Mouse (Mus musculus): ENCODE measurements around the gene Sart3. TPM values are rescaled to one million over a fixed set of nuclear protein-coding genes. Genes with fewer than 3 reads are reported as not detected.

The Sart3 gene
- polyA plus RNA-seq, 1 experiment from 2014 or later: 63.9 TPM

DNA sequence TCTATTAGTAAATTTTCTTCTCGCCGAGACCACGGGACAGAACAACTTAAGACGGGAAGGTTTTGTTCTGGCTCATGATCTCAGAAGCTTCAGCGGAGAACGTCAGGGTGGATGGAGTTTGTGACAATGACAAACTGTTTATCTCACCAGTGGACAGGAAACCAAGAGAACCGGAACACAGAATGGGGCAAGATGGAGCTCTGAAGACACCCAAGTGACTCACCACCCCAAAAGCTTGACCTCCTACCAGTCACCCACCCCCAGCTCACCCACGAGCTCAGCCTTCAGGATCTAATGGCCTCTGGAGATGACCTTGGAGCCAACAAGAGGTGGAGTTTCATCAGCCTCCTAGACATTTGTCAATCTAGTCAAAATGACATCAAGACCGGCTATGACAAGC, 33.0 kb upstream of the Sart3 start:
- 86% methylated on average over 9 of the region's 9 CpGs for WGBS
- no peak overlapping the region for H3K4me3 ChIP-seq
- peaks cover 20% of the 10 kb centered on the region for H3K4me1 ChIP-seq
- no peaks in the 10 kb centered on the region for H3K9me3 ChIP-seq
- H3K27ac ChIP-seq: no peak overlapping the region
- DNase-seq (ENCODE audit: low spot score): no peak
- H3K27me3 ChIP-seq (ENCODE audit: insufficient read depth, poor library complexity, severe bottlenecking): peaks cover 3% of the 10 kb centered on the region; the same call in 1 of the 2 replicates
- no peaks in the 10 kb centered on the region for H3K36me3 ChIP-seq

DNA sequence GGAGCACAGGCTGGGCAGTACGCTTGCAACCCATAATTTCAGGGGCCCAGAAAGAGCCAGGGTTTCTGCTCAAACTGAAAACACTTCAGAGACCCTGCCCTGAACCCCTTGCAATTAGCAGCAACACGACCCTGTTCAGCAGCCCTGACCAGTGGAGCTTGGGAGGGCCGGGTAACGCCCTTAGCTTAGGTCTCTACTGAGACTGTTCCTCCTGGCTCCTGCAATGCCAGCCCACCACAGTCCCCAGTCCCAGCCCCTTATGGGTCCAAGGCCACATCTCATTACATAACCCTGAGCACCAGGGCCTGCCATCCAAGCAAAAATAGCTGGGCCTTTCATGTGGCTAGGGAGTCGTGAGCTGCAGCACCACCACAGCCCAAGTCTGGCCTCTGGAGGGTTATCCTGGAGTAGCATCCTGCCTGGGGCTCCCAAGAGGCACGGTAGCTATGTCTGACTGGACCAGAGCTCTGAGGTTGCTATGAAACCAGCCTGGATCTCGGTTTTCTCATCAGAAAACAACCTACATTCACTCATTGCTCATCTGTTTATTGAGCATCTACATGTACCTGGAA, 32.2 kb upstream of the Sart3 start:
- Histone ChIP-seq H3K27me3 (ENCODE audit: insufficient read depth, poor library complexity, severe bottlenecking) (peaks cover 5% of the 10 kb centered on the region; the same call in 1 of the 2 replicates), H3K4me3 (no peak overlapping the region), H3K9me3 (no peaks in the 10 kb centered on the region), H3K36me3 (no peaks in the 10 kb centered on the region), H3K4me1 (peaks cover 27% of the 10 kb centered on the region), H3K27ac (no peak overlapping the region)
- no peak for DNase-seq (ENCODE audit: low spot score)
- 51% methylated on average over 7 of the region's 7 CpGs for WGBS

DNA sequence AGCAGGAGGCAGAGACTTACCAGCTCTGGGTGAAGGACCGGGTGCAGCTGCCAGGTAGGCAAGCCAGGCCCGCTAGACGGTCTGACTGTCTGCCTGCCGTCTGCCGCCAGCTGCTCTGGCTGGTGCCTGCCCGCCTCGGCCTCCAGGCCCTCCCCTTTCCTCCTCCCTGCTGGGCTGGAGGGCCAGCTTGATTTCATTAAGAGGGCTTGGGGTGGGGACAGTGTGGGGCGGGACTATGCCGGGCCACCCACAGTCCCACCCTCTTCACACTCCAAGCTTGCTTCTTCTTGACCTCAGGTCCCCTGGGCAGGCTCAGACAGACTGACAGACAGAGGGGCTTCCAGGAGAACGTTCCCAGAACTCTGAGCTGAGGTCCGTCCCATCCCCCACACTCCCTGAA, 28.0 kb upstream of the Sart3 start, which contains the start of gene Tmem119:
Tmem119 (minus strand) TSS at position 237 of the 400 bp plus-strand sequence.
- H3K4me3 ChIP-seq: peak within 1 kb of the TSS; percentile 51
- no peaks in the 10 kb centered on the region for H3K9me3 ChIP-seq
- peaks cover 38% of the 10 kb centered on the region for H3K4me1 ChIP-seq
- WGBS: 0% methylated on average over 11 of the region's 11 CpGs
- H3K36me3 ChIP-seq: peaks cover under 1% of the 10 kb centered on the region; the same call in 1 of the 2 replicates
- peaks cover 36% of the 10 kb centered on the region for H3K27me3 ChIP-seq (ENCODE audit: insufficient read depth, poor library complexity, severe bottlenecking)
- DNase-seq (ENCODE audit: low spot score): peak; percentile 85
- H3K27ac ChIP-seq: peak within 1 kb of the TSS; percentile 78

DNA sequence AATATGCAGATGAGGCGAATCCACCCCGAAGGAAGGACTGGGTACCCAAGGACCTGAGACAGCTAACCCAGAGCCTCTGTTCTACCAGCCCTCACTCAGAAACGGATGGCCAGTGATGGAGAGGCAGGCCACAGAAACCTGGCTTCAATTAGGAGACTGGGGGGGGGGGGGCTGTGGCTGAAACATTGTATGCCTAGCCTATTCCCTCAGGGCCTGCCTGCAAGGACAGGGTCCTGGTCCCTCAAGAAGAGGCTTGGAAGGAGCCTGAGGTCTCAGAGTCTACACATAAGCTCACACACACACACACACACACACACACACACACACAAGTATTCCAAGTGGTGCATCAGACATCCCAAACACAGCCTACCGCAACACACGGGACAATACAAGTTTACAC, 27.4 kb upstream of the Sart3 start:
- H3K4me1 ChIP-seq: peaks cover 38% of the 10 kb centered on the region

DNA sequence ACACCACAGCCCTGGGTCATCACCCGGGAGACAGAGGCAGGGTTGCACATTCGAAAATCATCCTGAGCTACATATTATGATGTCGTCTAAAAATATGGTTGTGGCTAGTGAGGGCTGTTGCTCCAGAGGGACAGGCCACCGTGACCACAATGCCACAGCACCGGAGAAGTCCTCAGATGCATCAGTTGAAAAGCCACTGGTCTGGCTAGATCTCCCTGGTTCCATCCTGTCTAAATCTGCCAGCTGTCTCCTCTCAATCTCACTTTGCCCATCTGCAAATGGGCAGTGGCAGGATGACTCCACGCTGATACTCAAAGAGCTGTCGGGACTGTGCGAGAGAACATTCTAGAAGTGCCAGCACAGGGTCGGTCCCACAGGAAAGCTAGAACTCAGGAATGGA, 26.2 kb upstream of the Sart3 start:
- H3K9me3 ChIP-seq: no peaks in the 10 kb centered on the region
- DNase-seq (ENCODE audit: low spot score): no peak
- H3K4me3 ChIP-seq: no peak overlapping the region
- no peak overlapping the region for H3K27ac ChIP-seq
- peaks cover 38% of the 10 kb centered on the region for H3K4me1 ChIP-seq
- WGBS: 80% methylated on average over 9 of the region's 9 CpGs
- H3K36me3 ChIP-seq: peaks cover 13% of the 10 kb centered on the region
- H3K27me3 ChIP-seq (ENCODE audit: insufficient read depth, poor library complexity, severe bottlenecking): peaks cover 48% of the 10 kb centered on the region

More for the DNA sequence above, 27.4 kb upstream of the Sart3 start:
- peak overlapping the region; percentile 51 for H3K4me3 ChIP-seq
- 36% methylated on average over 5 of the region's 5 CpGs for WGBS
- H3K36me3 ChIP-seq: peaks cover 7% of the 10 kb centered on the region
- no peak for DNase-seq (ENCODE audit: low spot score)
- H3K27ac ChIP-seq: peak overlapping the region; percentile 78
- H3K9me3 ChIP-seq: no peaks in the 10 kb centered on the region
- peaks cover 41% of the 10 kb centered on the region for H3K27me3 ChIP-seq (ENCODE audit: insufficient read depth, poor library complexity, severe bottlenecking)

DNA sequence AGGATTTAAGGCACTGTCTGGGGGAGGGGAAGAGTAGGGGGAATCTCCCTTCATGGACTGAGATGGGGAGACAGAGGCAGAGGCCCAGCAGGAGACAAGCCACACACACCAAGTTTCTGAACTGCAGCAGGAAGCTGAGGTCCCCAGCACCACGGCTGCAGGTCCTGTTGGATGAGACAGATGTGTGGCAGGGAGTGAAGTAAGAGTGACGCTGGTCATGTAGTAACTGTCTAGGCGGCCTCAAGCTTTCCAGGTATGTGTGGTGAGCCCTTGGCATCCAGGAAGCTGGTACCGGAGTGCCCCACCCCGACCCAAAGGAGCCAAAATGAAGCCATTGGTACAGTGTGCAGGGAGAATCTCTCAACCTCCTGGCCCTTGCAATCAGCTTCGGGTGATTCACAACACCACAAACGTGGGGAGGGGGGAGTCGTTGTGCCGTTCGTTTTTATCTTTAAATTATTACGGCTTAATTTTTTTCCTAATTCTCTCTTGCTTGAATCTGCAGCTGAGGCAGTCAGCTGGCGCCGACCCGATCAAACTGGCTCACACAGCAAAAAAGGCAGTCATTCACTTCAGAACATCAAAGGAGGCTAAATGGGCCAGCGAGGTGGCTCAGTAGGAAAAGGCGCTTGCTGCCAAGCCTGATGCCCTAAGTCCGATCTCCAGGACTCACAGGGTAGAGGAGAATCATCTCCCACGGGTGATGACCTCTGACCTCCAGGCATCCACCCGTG, 25.0 kb upstream of the Sart3 start:
- Histone ChIP-seq H3K27me3 (ENCODE audit: insufficient read depth, poor library complexity, severe bottlenecking) (peaks cover 52% of the 10 kb centered on the region), H3K9me3 (no peaks in the 10 kb centered on the region), H3K27ac (peak overlapping the region; percentile 84), H3K4me1 (peaks cover 46% of the 10 kb centered on the region), H3K36me3 (peaks cover 15% of the 10 kb centered on the region), H3K4me3 (peak overlapping the region; percentile 43)
- 13% methylated on average over 19 of the region's 19 CpGs for WGBS
- no peak for DNase-seq (ENCODE audit: low spot score)

DNA sequence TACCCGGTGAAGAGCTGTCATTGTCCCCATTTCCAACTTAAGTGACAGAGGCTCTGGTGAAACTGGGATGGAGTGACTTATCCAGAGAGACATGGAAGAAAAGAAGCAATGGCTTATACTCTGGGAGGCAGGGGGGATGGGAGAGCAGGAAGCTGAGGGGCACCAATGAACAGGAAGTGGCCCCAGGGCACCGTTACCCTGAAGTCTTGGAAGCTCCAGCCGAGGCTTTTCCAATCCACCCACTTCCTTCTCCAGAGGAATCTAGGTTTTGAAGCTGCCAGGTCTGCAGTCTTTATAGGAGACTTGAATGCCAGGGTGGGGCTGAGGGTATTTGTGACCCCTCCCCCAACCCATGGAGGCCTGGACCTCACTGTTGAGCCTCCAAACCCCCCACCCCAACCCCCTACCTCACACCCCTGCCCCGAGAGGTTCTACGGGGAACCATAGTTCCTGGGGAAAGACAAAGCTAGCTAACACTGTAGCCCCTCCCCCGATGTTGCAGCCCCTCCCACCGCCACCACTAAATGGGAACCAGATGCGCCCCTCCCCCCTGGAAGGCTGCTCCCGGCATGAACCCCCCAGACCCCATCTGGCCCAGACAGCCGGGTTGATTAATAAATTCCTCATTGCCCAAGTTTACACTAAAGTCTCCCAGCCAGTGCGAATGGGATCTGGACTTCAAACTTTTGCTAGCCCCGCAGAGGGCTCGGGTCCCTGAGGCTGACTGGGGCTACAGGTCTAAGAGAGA, 24.3 kb upstream of the Sart3 start:
- H3K4me1 ChIP-seq: peaks cover 51% of the 10 kb centered on the region
- H3K4me3 ChIP-seq: peak overlapping the region; percentile 43
- DNase-seq (ENCODE audit: low spot score): no peak
- WGBS: 6% methylated on average over 13 of the region's 13 CpGs
- H3K27ac ChIP-seq: peak overlapping the region; percentile 84
- H3K9me3 ChIP-seq: no peaks in the 10 kb centered on the region
- peaks cover 15% of the 10 kb centered on the region for H3K36me3 ChIP-seq
- H3K27me3 ChIP-seq (ENCODE audit: insufficient read depth, poor library complexity, severe bottlenecking): peaks cover 52% of the 10 kb centered on the region

DNA sequence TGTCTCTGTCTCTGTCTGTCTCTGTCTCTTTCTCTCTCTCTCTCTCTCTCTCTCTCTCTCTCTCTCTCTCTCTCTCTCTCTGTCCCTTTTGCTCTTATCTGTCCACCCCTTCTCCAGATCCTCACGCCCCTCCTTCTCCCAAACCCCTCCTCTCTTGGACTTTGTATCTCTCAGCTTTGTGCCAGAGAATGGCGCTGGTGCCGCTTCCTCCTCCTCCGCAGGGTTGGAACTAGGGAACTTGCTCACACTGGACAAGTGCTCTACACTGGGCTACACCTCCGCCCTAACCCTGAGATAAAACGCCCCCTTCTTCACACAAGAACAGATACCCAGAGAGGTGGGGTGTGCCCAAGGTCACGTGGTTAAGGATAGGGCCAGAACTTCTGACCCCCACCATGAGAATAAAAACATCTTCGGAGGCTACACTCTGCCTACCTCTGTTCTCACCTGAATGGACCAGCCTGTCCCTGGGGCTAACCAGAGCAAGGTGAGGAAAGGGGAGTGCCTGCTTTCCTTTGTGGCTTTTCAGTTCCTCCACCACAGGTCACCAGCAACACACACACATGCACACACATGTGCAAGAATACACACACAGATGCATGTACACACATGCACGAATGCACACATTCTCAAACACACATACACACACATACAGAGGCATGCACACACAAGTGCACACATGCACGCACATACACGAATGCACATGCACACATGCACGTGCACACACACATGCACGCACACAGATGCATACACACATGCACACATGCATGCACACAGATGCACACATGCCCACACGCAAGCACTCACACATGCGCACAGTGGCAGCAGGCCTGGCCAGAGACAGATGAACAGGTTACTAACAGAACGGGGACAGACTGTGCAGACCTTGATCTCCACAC, 19.1 kb upstream of the Sart3 start:
- Histone ChIP-seq H3K4me3 (no peak overlapping the region), H3K9me3 (no peaks in the 10 kb centered on the region), H3K36me3 (peaks cover 15% of the 10 kb centered on the region), H3K27me3 (ENCODE audit: insufficient read depth, poor library complexity, severe bottlenecking) (peaks cover 24% of the 10 kb centered on the region; the same call in 1 of the 2 replicates), H3K27ac (no peak overlapping the region), H3K4me1 (peaks cover 48% of the 10 kb centered on the region)
- no peak for DNase-seq (ENCODE audit: low spot score)
- 75% methylated on average over 16 of the region's 16 CpGs for WGBS

DNA sequence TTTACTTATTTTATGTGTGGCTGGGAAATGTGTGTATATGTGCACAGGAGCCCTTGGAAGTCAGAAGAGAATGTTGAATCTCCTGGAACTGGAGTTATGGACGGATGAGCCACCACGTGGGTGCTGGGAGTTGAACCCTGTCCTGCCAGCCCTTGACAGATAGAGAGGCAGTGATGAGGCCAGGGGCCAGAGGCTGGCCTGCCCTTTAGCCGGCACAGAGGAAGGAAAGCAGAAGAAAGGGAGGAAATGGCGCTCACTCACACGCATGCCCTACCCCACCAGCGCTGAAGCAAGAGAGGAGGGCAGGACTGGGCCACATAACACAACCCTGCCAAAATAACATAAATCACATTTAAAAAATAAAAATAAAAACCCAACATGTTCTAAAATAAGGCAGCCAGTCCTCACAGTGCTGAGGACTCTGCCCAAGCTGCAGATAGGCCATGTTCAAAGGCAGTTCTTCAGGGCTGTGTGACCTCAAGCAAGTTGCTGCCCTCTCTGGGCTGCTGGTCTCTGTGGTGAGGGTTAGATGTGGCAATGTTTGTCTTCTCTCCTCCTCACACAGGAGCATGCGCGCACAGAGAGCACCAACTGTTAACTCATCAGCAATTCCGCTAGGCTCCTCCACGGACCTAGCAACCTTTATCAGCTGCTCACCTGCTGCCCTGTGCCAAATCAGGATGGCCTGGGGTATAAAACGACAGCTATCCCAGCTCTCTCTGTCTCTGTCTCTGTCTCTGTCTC, 18.3 kb upstream of the Sart3 start:
- 58% methylated on average over 11 of the region's 11 CpGs for WGBS
- DNase-seq (ENCODE audit: low spot score): no peak
- H3K4me1 ChIP-seq: peaks cover 42% of the 10 kb centered on the region

DNA sequence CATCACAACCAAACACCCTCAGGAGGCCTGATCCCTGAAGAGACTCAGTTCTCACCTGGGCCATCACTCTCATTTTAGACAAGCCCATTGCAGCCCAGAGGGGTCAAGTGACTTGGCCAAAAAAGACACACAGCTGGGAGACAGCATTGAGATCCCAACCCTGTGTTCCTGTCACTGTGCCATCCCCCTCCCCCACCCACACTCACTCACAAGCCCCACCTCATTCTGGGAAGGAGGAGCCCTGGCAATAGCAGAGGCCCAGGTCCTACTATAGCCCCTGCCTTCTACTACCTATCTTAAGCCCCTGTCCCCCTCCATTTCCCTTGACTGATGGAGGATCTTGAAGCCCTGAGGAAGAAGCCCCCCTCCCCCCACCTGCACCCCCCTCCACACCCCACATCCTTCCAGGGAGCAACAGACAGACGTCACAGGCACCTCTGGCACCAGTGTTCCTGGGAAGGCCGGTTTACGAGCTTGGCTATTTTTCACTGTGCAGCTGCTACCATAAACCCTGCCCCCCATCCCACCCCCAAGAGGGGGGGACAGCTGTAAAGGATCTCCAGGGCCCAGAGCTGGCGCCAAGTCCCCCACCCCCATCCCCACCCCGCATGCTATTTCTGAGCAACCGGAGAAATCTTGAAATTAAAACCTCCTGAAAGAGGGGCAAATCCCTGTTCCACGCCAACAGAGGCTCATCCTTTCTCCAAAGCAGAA, 16.9 kb upstream of the Sart3 start:
- peaks cover 42% of the 10 kb centered on the region for H3K4me1 ChIP-seq
- H3K9me3 ChIP-seq: no peaks in the 10 kb centered on the region
- H3K4me3 ChIP-seq: no peak overlapping the region
- H3K27ac ChIP-seq: peak overlapping the region; percentile 69
- peaks cover 7% of the 10 kb centered on the region; the same call in 1 of the 2 replicates for H3K27me3 ChIP-seq (ENCODE audit: insufficient read depth, poor library complexity, severe bottlenecking)
- 50% methylated on average over 7 of the region's 7 CpGs for WGBS
- DNase-seq (ENCODE audit: low spot score): no peak
- H3K36me3 ChIP-seq: 0 out of 2 replicates have a peak, but pooled peaks cover 3% of the 10 kb centered on the region

More for the DNA sequence above, 18.3 kb upstream of the Sart3 start:
- Histone ChIP-seq H3K9me3 (no peaks in the 10 kb centered on the region), H3K4me3 (no peak overlapping the region), H3K27ac (no peak overlapping the region), H3K36me3 (peaks cover 15% of the 10 kb centered on the region), H3K27me3 (ENCODE audit: insufficient read depth, poor library complexity, severe bottlenecking) (peaks cover 17% of the 10 kb centered on the region; the same call in 1 of the 2 replicates)

DNA sequence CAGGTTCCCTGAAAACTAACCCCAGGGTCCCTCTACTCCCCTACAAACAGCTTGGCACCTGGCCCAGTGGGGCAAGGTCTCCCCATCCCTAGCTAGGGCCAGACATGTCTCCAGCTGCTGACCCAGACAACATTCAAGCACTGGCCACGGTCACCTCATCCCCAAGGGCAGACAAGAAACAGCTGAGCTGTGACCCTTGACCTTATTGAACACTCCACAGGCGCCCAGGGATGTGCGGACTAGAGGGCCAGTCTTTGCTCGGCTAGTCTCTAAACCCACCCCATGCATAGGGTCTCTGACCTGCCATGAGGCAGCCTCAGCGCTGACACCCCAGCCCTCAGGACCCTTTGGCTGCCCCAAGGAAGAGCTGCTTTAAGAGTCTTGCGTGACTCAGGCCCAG, 16.3 kb upstream of the Sart3 start:
- H3K36me3 ChIP-seq: 0 out of 2 replicates have a peak, but pooled peaks cover 2% of the 10 kb centered on the region
- peak overlapping the region; percentile 56 for H3K27ac ChIP-seq
- H3K4me1 ChIP-seq: peaks cover 48% of the 10 kb centered on the region
- no peaks in the 10 kb centered on the region for H3K9me3 ChIP-seq
- H3K4me3 ChIP-seq: no peak overlapping the region
- 48% methylated on average over 6 of the region's 6 CpGs for WGBS
- no peak for DNase-seq (ENCODE audit: low spot score)
- H3K27me3 ChIP-seq (ENCODE audit: insufficient read depth, poor library complexity, severe bottlenecking): peaks cover 6% of the 10 kb centered on the region; the same call in 1 of the 2 replicates
